Mouse (Mus musculus): Measurements from ENCODE around the gene Hkdc1.

DNA sequence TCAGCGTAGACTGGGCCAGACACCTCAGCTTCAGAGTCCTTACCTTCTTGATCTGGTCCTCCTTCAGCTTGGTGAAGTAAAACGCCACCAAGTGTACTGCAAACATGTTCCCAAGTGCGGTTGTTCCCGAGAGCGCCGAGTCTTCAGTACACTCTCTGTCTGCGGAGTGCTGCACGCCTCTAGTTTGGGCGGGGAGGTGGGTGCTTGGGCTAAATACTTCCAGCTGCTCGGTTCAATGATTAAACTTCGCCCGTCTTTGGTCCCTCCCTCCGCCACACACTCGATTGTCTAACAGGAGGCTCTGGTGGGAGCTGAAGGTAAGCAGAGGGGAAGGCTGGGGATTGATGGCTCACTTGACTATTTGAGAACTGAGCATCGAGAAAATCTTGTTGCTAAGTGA, at the start of gene Hkdc1:
- no peak for TF ChIP-seq CTCF (conservative IDR thresholded peaks at IDR 0.05; ENCODE audit: low read length)
- TF ChIP-seq POU5F1 (IDR thresholded peaks at IDR 0.05; ENCODE audit: borderline replicate concordance, low read length), result no peak
- no peak for TF ChIP-seq NANOG (IDR thresholded peaks at IDR 0.05; ENCODE audit: borderline replicate concordance, low read length)

Measured in E14TG2a.4 (cell line).